Mouse (Mus musculus): Measurements from ENCODE around the gene Ddt. TPM values are rescaled to one million over a fixed set of nuclear protein-coding genes. Genes with fewer than 3 reads are reported as not detected.

The Ddt gene
- total and polyA plus RNA-seq, 3 experiments = 10.8 to 108 (median 73.2) TPM

- TF ChIP-seq TAL1 (conservative IDR thresholded peaks at IDR 0.05; ENCODE audit: low read depth, low read length) (no peak), CTCF (IDR thresholded peaks at IDR 0.05; ENCODE audit: low read depth, low read length) (no peak), GATA2 (IDR thresholded peaks at IDR 0.05; ENCODE audit: borderline replicate concordance, low read depth, low read length) (no peak), GATA1 (IDR thresholded peaks at IDR 0.05; ENCODE audit: borderline replicate concordance, low read length) (no peak), POLR2AphosphoS5 (IDR thresholded peaks at IDR 0.05; ENCODE audit: insufficient replicate concordance, low read depth, low read length) (no peak)
- no peaks in the 10 kb centered on the region for H3K27me3 ChIP-seq (ENCODE audit: insufficient read depth, low read length)
These were observed 32.3 kb downstream of the Ddt start for GRCm38 (mm10) chr10:75740866-75741265.

GRCm38 (mm10) chr10:75725449-75725848 is 47.8 kb downstream of the Ddt start:
- no peak for ATAC-seq (ENCODE audit: extremely low read depth, insufficient number of reproducible peaks, low FRiP score, poor library complexity, severe bottlenecking)
- H3K4me3 ChIP-seq (ENCODE audit: low read depth, low read length) = no peak overlapping the region

More at GRCm38 (mm10) chr10:75740866-75741265, 32.3 kb downstream of the Ddt start:
- DNase-seq (ENCODE audit: low spot score) = no peak
- no peaks in the 10 kb centered on the region for H3K9me3 ChIP-seq (replicated peaks)
- H3K4me1 ChIP-seq (ENCODE audit: insufficient read depth, low read depth, low read length) = peaks cover 2% of the 10 kb centered on the region
- H3K4me3 ChIP-seq (ENCODE audit: low read depth, low read length) = no peak overlapping the region
- H3K36me3 ChIP-seq (replicated peaks) = peaks cover 99% of the 10 kb centered on the region
- ATAC-seq (ENCODE audit: extremely low read depth, insufficient number of reproducible peaks, low FRiP score, poor library complexity, severe bottlenecking) = no peak

More at GRCm38 (mm10) chr10:75725449-75725848, 47.8 kb downstream of the Ddt start:
- Histone ChIP-seq H3K4me1 (ENCODE audit: insufficient read depth, low read depth, low read length) (no peaks in the 10 kb centered on the region), H3K9me3 (replicated peaks) (no peaks in the 10 kb centered on the region), H3K27me3 (ENCODE audit: insufficient read depth, low read length) (no peaks in the 10 kb centered on the region), H3K36me3 (replicated peaks) (peaks cover 95% of the 10 kb centered on the region)
- no peak for DNase-seq (ENCODE audit: low spot score)
- TF ChIP-seq CTCF (IDR thresholded peaks at IDR 0.05; ENCODE audit: low read depth, low read length) (no peak), GATA1 (IDR thresholded peaks at IDR 0.05; ENCODE audit: borderline replicate concordance, low read length) (no peak), TAL1 (conservative IDR thresholded peaks at IDR 0.05; ENCODE audit: low read depth, low read length) (no peak), POLR2AphosphoS5 (IDR thresholded peaks at IDR 0.05; ENCODE audit: insufficient replicate concordance, low read depth, low read length) (no peak), GATA2 (IDR thresholded peaks at IDR 0.05; ENCODE audit: borderline replicate concordance, low read depth, low read length) (no peak)

Other genes with a start within 250 kb of the Ddt start
- gene Lrrc75b, start 213.1 kb downstream of the Ddt start, total RNA-seq (2014; fragmentation: Nextera tagmentation) = not detected in 2 replicates
- gene Lrrc75b, start 213.1 kb downstream of the Ddt start, total RNA-seq (2017) = 0.05 and 0.06 TPM in 2 replicates
- not detected in 2 replicates for gene Lrrc75b, start 213.1 kb downstream of the Ddt start, polyA plus RNA-seq (2012)
- not detected in 2 replicates for gene Ggt1, start 211.8 kb downstream of the Ddt start, total RNA-seq (2014; fragmentation: Nextera tagmentation)
- not detected in 2 replicates for gene Ggt1, start 211.8 kb downstream of the Ddt start, total RNA-seq (2017)
- 0.12 TPM in 1 of 2 replicates, not detected in the other for gene Ggt1, start 211.8 kb downstream of the Ddt start, polyA plus RNA-seq (2012)
- not detected in 2 replicates for gene Ggt5, start 184.1 kb downstream of the Ddt start, total RNA-seq (2014; fragmentation: Nextera tagmentation)
- gene Ggt5, start 184.1 kb downstream of the Ddt start, total RNA-seq (2017) = 0.22 TPM in 1 of 2 replicates, not detected in the other
- gene Ggt5, start 184.1 kb downstream of the Ddt start, polyA plus RNA-seq (2012) = not detected in 2 replicates
- not detected in 2 replicates for gene Susd2, start 129.4 kb downstream of the Ddt start, total RNA-seq (2014; fragmentation: Nextera tagmentation)
- gene Susd2, start 129.4 kb downstream of the Ddt start, total RNA-seq (2017) = 0.05 and 0.06 TPM in 2 replicates
- 0.06 and 0.10 TPM in 2 replicates for gene Susd2, start 129.4 kb downstream of the Ddt start, polyA plus RNA-seq (2012)
- gene Cabin1, start 9.1 kb downstream of the Ddt start, total RNA-seq (2014; fragmentation: Nextera tagmentation) = 96.5 and 108 TPM in 2 replicates
- gene Cabin1, start 9.1 kb downstream of the Ddt start, total RNA-seq (2017) = 28.9 and 30.5 TPM in 2 replicates
- gene Cabin1, start 9.1 kb downstream of the Ddt start, polyA plus RNA-seq (2012) = 74.0 and 78.7 TPM in 2 replicates
- not detected in 2 replicates for gene Gm20441, start 7.5 kb upstream of the Ddt start, total RNA-seq (2014; fragmentation: Nextera tagmentation)
- gene Gm20441, start 7.5 kb upstream of the Ddt start, total RNA-seq (2017) = not detected in 2 replicates
- gene Gm20441, start 7.5 kb upstream of the Ddt start, polyA plus RNA-seq (2012) = not detected in 2 replicates
- gene Gstt3, start 8.0 kb upstream of the Ddt start, total RNA-seq (2014; fragmentation: Nextera tagmentation) = 0.39 TPM in 1 of 2 replicates, not detected in the other
- 0.49 and 1.1 TPM in 2 replicates for gene Gstt3, start 8.0 kb upstream of the Ddt start, total RNA-seq (2017)
- 0.18 and 0.24 TPM in 2 replicates for gene Gstt3, start 8.0 kb upstream of the Ddt start, polyA plus RNA-seq (2012)
- gene Gstt1, start 25.2 kb upstream of the Ddt start, total RNA-seq (2014; fragmentation: Nextera tagmentation) = not detected in 2 replicates
- gene Gstt1, start 25.2 kb upstream of the Ddt start, total RNA-seq (2017) = 0.22 and 1.9 TPM in 2 replicates
- gene Gstt1, start 25.2 kb upstream of the Ddt start, polyA plus RNA-seq (2012) = 0.07 TPM in 1 of 2 replicates, not detected in the other
- gene Gstt4, start 49.1 kb upstream of the Ddt start, total RNA-seq (2014; fragmentation: Nextera tagmentation) = not detected in 2 replicates
- not detected in 2 replicates for gene Gstt4, start 49.1 kb upstream of the Ddt start, total RNA-seq (2017)
- not detected in 2 replicates for gene Gstt4, start 49.1 kb upstream of the Ddt start, polyA plus RNA-seq (2012)
- 49.2 and 57.0 TPM in 2 replicates for gene Gstt2, start 64.0 kb upstream of the Ddt start, total RNA-seq (2014; fragmentation: Nextera tagmentation)
- 68.9 and 87.8 TPM in 2 replicates for gene Gstt2, start 64.0 kb upstream of the Ddt start, total RNA-seq (2017)
- 8.7 and 12.2 TPM in 2 replicates for gene Gstt2, start 64.0 kb upstream of the Ddt start, polyA plus RNA-seq (2012)
- 554 and 596 TPM in 2 replicates for gene Mif, start 86.8 kb upstream of the Ddt start, total RNA-seq (2014; fragmentation: Nextera tagmentation)
- 1,557 and 1,874 TPM in 2 replicates for gene Mif, start 86.8 kb upstream of the Ddt start, total RNA-seq (2017)
- 5,079 and 5,707 TPM in 2 replicates for gene Mif, start 86.8 kb upstream of the Ddt start, polyA plus RNA-seq (2012)
- gene Derl3, start 120.0 kb upstream of the Ddt start, total RNA-seq (2014; fragmentation: Nextera tagmentation) = not detected in 2 replicates
- 0.22 TPM in 1 of 2 replicates, not detected in the other for gene Derl3, start 120.0 kb upstream of the Ddt start, total RNA-seq (2017)
- not detected in 2 replicates for gene Derl3, start 120.0 kb upstream of the Ddt start, polyA plus RNA-seq (2012)
- gene Smarcb1, start 148.2 kb upstream of the Ddt start, total RNA-seq (2014; fragmentation: Nextera tagmentation) = 48.4 and 54.9 TPM in 2 replicates
- gene Smarcb1, start 148.2 kb upstream of the Ddt start, total RNA-seq (2017) = 54.9 and 55.7 TPM in 2 replicates
- 254 and 362 TPM in 2 replicates for gene Smarcb1, start 148.2 kb upstream of the Ddt start, polyA plus RNA-seq (2012)
- 135 and 169 TPM in 2 replicates for gene Chchd10, start 159.7 kb upstream of the Ddt start, total RNA-seq (2014; fragmentation: Nextera tagmentation)
- gene Chchd10, start 159.7 kb upstream of the Ddt start, total RNA-seq (2017) = 96.3 and 127 TPM in 2 replicates
- gene Chchd10, start 159.7 kb upstream of the Ddt start, polyA plus RNA-seq (2012) = 376 and 450 TPM in 2 replicates
- not detected in 2 replicates for gene Mmp11, start 163.1 kb upstream of the Ddt start, total RNA-seq (2014; fragmentation: Nextera tagmentation)
- 0.11 and 0.12 TPM in 2 replicates for gene Mmp11, start 163.1 kb upstream of the Ddt start, total RNA-seq (2017)
- 0.08 TPM in 1 of 2 replicates, not detected in the other for gene Mmp11, start 163.1 kb upstream of the Ddt start, polyA plus RNA-seq (2012)
- gene Gm867, start 167.3 kb upstream of the Ddt start, total RNA-seq (2014; fragmentation: Nextera tagmentation) = 3.0 and 45.1 TPM in 2 replicates
- gene Gm867, start 167.3 kb upstream of the Ddt start, total RNA-seq (2017) = not detected in 2 replicates
- gene Gm867, start 167.3 kb upstream of the Ddt start, polyA plus RNA-seq (2012) = not detected in 2 replicates
- not detected in 2 replicates for gene Vpreb3, start 169.6 kb upstream of the Ddt start, total RNA-seq (2014; fragmentation: Nextera tagmentation)
- gene Vpreb3, start 169.6 kb upstream of the Ddt start, total RNA-seq (2017) = not detected in 2 replicates
- gene Vpreb3, start 169.6 kb upstream of the Ddt start, polyA plus RNA-seq (2012) = not detected in 2 replicates
- not detected in 2 replicates for gene Gm5134, start 181.1 kb upstream of the Ddt start, total RNA-seq (2014; fragmentation: Nextera tagmentation)
- gene Gm5134, start 181.1 kb upstream of the Ddt start, total RNA-seq (2017) = not detected in 2 replicates
- not detected in 2 replicates for gene Gm5134, start 181.1 kb upstream of the Ddt start, polyA plus RNA-seq (2012)